In the genomic region with DNA sequence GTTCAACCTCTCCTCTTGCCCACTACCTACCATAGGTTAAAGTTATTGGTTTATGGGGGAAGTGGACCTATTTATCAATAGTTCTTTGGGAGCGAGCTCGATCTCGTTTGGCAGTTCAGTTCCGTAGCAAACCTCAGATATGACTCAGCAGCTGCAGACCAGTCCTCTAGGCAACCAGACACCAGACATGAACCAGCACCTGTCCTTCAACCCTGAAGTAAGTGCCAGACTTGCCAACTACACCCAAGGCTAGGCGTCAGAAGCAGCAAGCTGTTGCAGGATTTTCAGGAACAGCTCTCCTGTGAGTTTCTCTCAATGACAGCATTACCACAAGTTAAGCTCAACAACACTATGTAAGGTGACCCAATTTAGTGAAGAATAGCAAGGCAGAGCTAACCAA, we compare ENCODE assay signal across 29 mouse cellular contexts. TPM values are rescaled to one million over a fixed set of nuclear protein-coding genes. Genes with fewer than 3 reads are reported as not detected.
A peak's percentile ranks its signal among the peaks of the same experiment; 100 is the strongest.
DNase-seq lines count a peak whose midpoint lies in the region; ATAC-seq lines count a peak whose summit lies in the region.
"Had no signal": no experiment of that assay in that cellular context is flagged by ENCODE, and none has a peak within 500 bp of the region (broad histone marks: within the 10 kb centered on the region; RNA-seq: fewer than 3 reads in every experiment).

No protein-coding gene starts in this region.

- WGBS in embryonic facial prominence, embryonic 14.5 days, result 72% methylated on average over 5 of the region's 5 CpGs
- 86% methylated on average over 5 of the region's 5 CpGs for WGBS in embryonic facial prominence, embryonic 10.5 days

- intact Hi-C loops in gastrocnemius, postnatal 36 days (cut with DNase I), result no loop called here

- H3K9me3 ChIP-seq in embryonic facial prominence, embryonic 14.5 days (ENCODE audit: control insufficient read depth, low read length), result no peaks in the 10 kb centered on the region
- no peaks in the 10 kb centered on the region for H3K9me3 ChIP-seq in embryonic facial prominence, embryonic 10.5 days
- H3K9me3 ChIP-seq: embryonic facial prominence, embryonic 13.5 days; forebrain, embryonic 10.5 days; heart, embryonic 10.5 days; hindbrain, embryonic 12.5 days; hindbrain, embryonic 15.5 days had no signal

- peak; percentile 3 for DNase-seq in embryonic facial prominence, embryonic 14.5 days (ENCODE audit: low spot score)
- no peak for DNase-seq in embryonic facial prominence, embryonic 10.5 days (ENCODE audit: low spot score)
- peak; percentile 25 for DNase-seq in gastrocnemius, adult 18-20 months (ENCODE audit: low spot score)
- DNase-seq in gastrocnemius, postnatal 10 days, result no peak
- DNase-seq in gastrocnemius, postnatal 25 days, result peak; percentile 32
- DNase-seq in gastrocnemius, postnatal 36 days, result no peak
- DNase-seq in layer of hippocampus, postnatal 25 days (ENCODE audit: extremely low spot score in 1 of 2, low spot score in 1 of 2), result no peak
- no peak for DNase-seq in kidney, postnatal 14 days
- DNase-seq: adrenal gland, postnatal 10 days; adrenal gland, postnatal 36 days; cerebellum, adult 11 months; cerebellum, adult 2 months; cerebellum, adult 9-11 months; cerebellum, postnatal 25 days; heart, adult 2 months; kidney, adult 2 months had no signal

- no peak overlapping the region for H3K4me3 ChIP-seq in embryonic facial prominence, embryonic 14.5 days (ENCODE audit: low read depth, low read length)
- no peak overlapping the region for H3K4me3 ChIP-seq in embryonic facial prominence, embryonic 10.5 days
- H3K4me3 ChIP-seq: embryonic facial prominence, embryonic 13.5 days; forebrain, embryonic 10.5 days; heart, adult 2 months; heart, embryonic 10.5 days; hindbrain, embryonic 12.5 days; hindbrain, embryonic 15.5 days had no signal

- no peaks in the 10 kb centered on the region for H3K36me3 ChIP-seq in embryonic facial prominence, embryonic 14.5 days (ENCODE audit: control insufficient read depth, insufficient read depth, low read length)
- no peaks in the 10 kb centered on the region for H3K36me3 ChIP-seq in embryonic facial prominence, embryonic 10.5 days (replicated peaks)
- H3K36me3 ChIP-seq: embryonic facial prominence, embryonic 13.5 days; forebrain, embryonic 10.5 days; G1E; heart, embryonic 10.5 days; hindbrain, embryonic 12.5 days; hindbrain, embryonic 15.5 days had no signal

- H3K27me3 ChIP-seq in embryonic facial prominence, embryonic 14.5 days (replicated peaks; ENCODE audit: control insufficient read depth, insufficient read depth, low read length), result no peaks in the 10 kb centered on the region
- no peaks in the 10 kb centered on the region for H3K27me3 ChIP-seq in embryonic facial prominence, embryonic 10.5 days (replicated peaks; ENCODE audit: low read depth, poor library complexity, severe bottlenecking)
- H3K27me3 ChIP-seq: CH12.LX; embryonic facial prominence, embryonic 13.5 days; hindbrain, embryonic 12.5 days; hindbrain, embryonic 15.5 days; Patski had no signal

- ATAC-seq in embryonic facial prominence, embryonic 14.5 days (ENCODE audit: low read depth), result no peak
- ATAC-seq: forebrain, embryonic 14.5 days; intestine, postnatal 0 days; Patski had no signal

- H3K9ac ChIP-seq in embryonic facial prominence, embryonic 14.5 days (ENCODE audit: low read depth, low read length), result no peak overlapping the region
- H3K9ac ChIP-seq: embryonic facial prominence, embryonic 13.5 days; hindbrain, embryonic 12.5 days; hindbrain, embryonic 15.5 days had no signal

- no peak overlapping the region for H3K27ac ChIP-seq in embryonic facial prominence, embryonic 14.5 days (replicated peaks; ENCODE audit: low read depth, low read length)
- no peak overlapping the region for H3K27ac ChIP-seq in embryonic facial prominence, embryonic 10.5 days (replicated peaks)
- H3K27ac ChIP-seq: embryonic facial prominence, embryonic 13.5 days; forebrain, embryonic 10.5 days; heart, adult 2 months; heart, embryonic 10.5 days; hindbrain, embryonic 12.5 days; hindbrain, embryonic 15.5 days had no signal

- no peak overlapping the region for H3K4me2 ChIP-seq in embryonic facial prominence, embryonic 14.5 days (ENCODE audit: low read depth, low read length)
- H3K4me2 ChIP-seq: embryonic facial prominence, embryonic 13.5 days; hindbrain, embryonic 12.5 days; hindbrain, embryonic 15.5 days had no signal

- H3K4me1 ChIP-seq in embryonic facial prominence, embryonic 14.5 days (ENCODE audit: control insufficient read depth, insufficient read depth, low read length), result no peaks in the 10 kb centered on the region
- H3K4me1 ChIP-seq in embryonic facial prominence, embryonic 10.5 days, result no peaks in the 10 kb centered on the region
- H3K4me1 ChIP-seq: embryonic facial prominence, embryonic 13.5 days; forebrain, embryonic 10.5 days; hindbrain, embryonic 12.5 days; hindbrain, embryonic 15.5 days had no signal

RNA-seq across cellular contexts. Expression of a gene that starts 53.3 kb away (rescaled TPM):
- polyA plus RNA-seq in embryonic facial prominence, embryonic 14.5 days (2014; fragmentation: Nextera tagmentation; extraction: Ambion mirVana), result 27.5 and 38.4 TPM in 2 replicates
- not detected in 2 replicates for polyA plus RNA-seq in embryonic facial prominence, embryonic 10.5 days (2016; fragmentation: Nextera tagmentation; extraction: Ambion mirVana)
- 1,000 to 10,000 TPM; 1,385 to 1,433 TPM for total RNA-seq in gastrocnemius, adult 18-20 months (2021)
- total RNA-seq in gastrocnemius, postnatal 10 days (2021), result 1,000 to 10,000 TPM; 1,349 to 1,389 TPM
- total RNA-seq in gastrocnemius, postnatal 25 days (2021), result 1,000 to 10,000 TPM; 1,410 to 1,477 TPM
- total RNA-seq in gastrocnemius, postnatal 36 days (2021), result 1,000 to 10,000 TPM; 1,295 to 1,454 TPM
- not detected for total RNA-seq in layer of hippocampus, postnatal 25 days (2021)
- total RNA-seq: adrenal gland, postnatal 36 days; CH12.LX; common myeloid progenitor, adult 5-6 weeks; granulocyte monocyte progenitor cell, adult 5-6 weeks; hematopoietic stem cell, adult 5-6 weeks had no signal
- polyA plus RNA-seq: forebrain, embryonic 10.5 days; forebrain, embryonic 14.5 days; G1E; Patski had no signal

Comparison
In these comparisons a context has a peak if more than half of its experiments do, and no peak if none do; other contexts are left out.
1. DNase-seq: peak in embryonic facial prominence, embryonic 14.5 days (single experiment), gastrocnemius, adult 18-20 months (single experiment) and gastrocnemius, postnatal 25 days (single experiment); none in embryonic facial prominence, embryonic 10.5 days (single experiment), gastrocnemius, postnatal 10 days (single experiment), gastrocnemius, postnatal 36 days (0 of 2), layer of hippocampus, postnatal 25 days (0 of 2) and kidney, postnatal 14 days (single experiment).
2. RNA of a gene that starts 53.3 kb away (total RNA-seq): 1,410 to 1,477 TPM in gastrocnemius, postnatal 25 days, 1,295 to 1,454 TPM in gastrocnemius, postnatal 36 days, 1,385 to 1,433 TPM in gastrocnemius, adult 18-20 months and 1,349 to 1,389 TPM in gastrocnemius, postnatal 10 days; not detected in layer of hippocampus, postnatal 25 days; every median in the first group is over 1,000 times any median in the second.